Mouse (Mus musculus): Measurements from ENCODE around the gene Ctsm. TPM values are rescaled to one million over a fixed set of nuclear protein-coding genes. Genes with fewer than 3 reads are reported as not detected.
"Not testable (repeated sequence)": the region's sequence is repeated elsewhere in the genome, so short reads cannot be mapped to it uniquely, and the experiment has no call there.

Ctsm gene
- polyA plus RNA-seq (2016; fragmentation: Nextera tagmentation; extraction: Ambion mirVana) = not detected in 2 replicates

DNA sequence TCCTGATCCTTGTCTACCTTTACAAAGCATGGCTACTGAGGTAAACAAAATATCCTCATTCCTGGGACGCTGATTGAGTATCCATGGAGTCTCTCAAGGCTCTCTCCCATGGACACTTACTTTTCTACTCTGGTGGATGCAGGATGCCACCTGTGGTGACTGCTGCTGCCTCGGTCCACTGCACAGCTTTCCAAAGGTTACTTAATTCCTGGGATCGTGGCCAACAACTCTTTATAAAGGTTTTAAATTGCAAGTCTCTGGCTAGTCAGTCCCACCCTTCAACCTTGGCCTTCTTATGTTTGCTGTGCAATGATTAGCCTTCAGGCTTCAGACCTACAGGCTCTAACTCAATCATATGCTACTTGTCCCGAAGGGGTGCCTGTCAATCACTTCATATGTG lies at the start of gene Ctsm:
Gene Ctsm (minus strand): TSS at position 209 of the 400 bp plus-strand sequence.
- Histone ChIP-seq H3K27ac (no peak within 1 kb of the TSS), H3K4me1 (no peaks in the 10 kb centered on the region), H3K9me3 (replicated peaks) (peaks cover 9% of the 10 kb centered on the region), H3K4me2 (no peak within 1 kb of the TSS), H3K4me3 (no peak within 1 kb of the TSS), H3K9ac (no peak within 1 kb of the TSS), H3K36me3 (no peaks in the 10 kb centered on the region), H3K27me3 (replicated peaks) (no peaks in the 10 kb centered on the region)
- ATAC-seq = no peak
- 39% methylated on average over 4 of the region's 4 CpGs for WGBS (ENCODE audit: insufficient replicate concordance)

DNA sequence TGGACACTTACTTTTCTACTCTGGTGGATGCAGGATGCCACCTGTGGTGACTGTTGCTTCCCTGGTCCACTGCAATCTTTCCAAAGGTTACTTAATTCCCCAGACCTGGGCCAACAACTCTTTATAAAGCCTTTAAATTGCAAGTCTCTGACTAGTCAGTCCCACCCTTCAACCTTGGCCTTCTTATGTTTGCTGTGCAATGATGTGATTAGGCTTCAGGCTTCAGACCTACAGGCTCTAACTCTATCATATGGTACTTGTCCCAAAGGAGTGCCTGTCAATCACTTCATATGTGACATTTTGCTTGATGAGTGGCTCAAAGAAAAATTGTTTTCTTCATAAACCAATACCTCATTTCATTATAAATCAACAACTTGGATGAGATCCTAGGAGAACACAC lies 28.4 kb upstream of the Ctsm start, which contains the start of gene Cts3:
Gene Cts3 (minus strand): TSS at position 101 of the 400 bp plus-strand sequence.
- H3K4me3 ChIP-seq = no peak within 1 kb of the TSS
- ATAC-seq = no peak
- H3K4me1 ChIP-seq = no peaks in the 10 kb centered on the region
- H3K9me3 ChIP-seq (replicated peaks) = peaks cover 10% of the 10 kb centered on the region; the same call in 1 of the 2 replicates
- H3K4me2 ChIP-seq = no peak within 1 kb of the TSS
- no peak within 1 kb of the TSS for H3K9ac ChIP-seq
- no peak within 1 kb of the TSS for H3K27ac ChIP-seq
- H3K36me3 ChIP-seq = no peaks in the 10 kb centered on the region
- H3K27me3 ChIP-seq (replicated peaks) = no peaks in the 10 kb centered on the region

- not testable (repeated sequence) for H3K27me3 ChIP-seq (replicated peaks); H3K9ac ChIP-seq; H3K4me2 ChIP-seq; ATAC-seq; H3K4me3 ChIP-seq; H3K27ac ChIP-seq; H3K36me3 ChIP-seq; H3K4me1 ChIP-seq; H3K9me3 ChIP-seq (replicated peaks)
- WGBS (ENCODE audit: insufficient replicate concordance) = 30% methylated on average over 1 of the region's 1 CpGs
These were observed 26.4 kb upstream of the Ctsm start, which contains the start of gene Gm49352 for GRCm38 (mm10) chr13:61568074-61568473. Gm49352 (minus strand) TSS chr13:61568174.

Other genes with a start within 250 kb of the Ctsm start
- gene Cts7, start 183.6 kb downstream of the Ctsm start, polyA plus RNA-seq (2016; fragmentation: Nextera tagmentation; extraction: Ambion mirVana) = not detected in 2 replicates
- not detected in 2 replicates for gene Gm49352, start 26.3 kb upstream of the Ctsm start, polyA plus RNA-seq (2016; fragmentation: Nextera tagmentation; extraction: Ambion mirVana)
- not detected in 2 replicates for gene Cts3, start 28.3 kb upstream of the Ctsm start, polyA plus RNA-seq (2016; fragmentation: Nextera tagmentation; extraction: Ambion mirVana)

All from liver, embryonic 12.5 days (tissue).